Comparison of ENCODE assay signal across 10 mouse cellular contexts in genomic region chr15:95838171-95839020, GRCm38 (mm10). TPM values are rescaled to one million over a fixed set of nuclear protein-coding genes. Genes with fewer than 3 reads are reported as not detected.
A peak's percentile ranks its signal among the peaks of the same experiment; 100 is the strongest.
DNase-seq lines count a peak whose midpoint lies in the region; ATAC-seq and TF ChIP-seq lines count a peak whose summit lies in the region.
"Had no signal": no experiment of that assay in that cellular context is flagged by ENCODE, and none has a peak within 500 bp of the region (broad histone marks: within the 10 kb centered on the region; RNA-seq: fewer than 3 reads in every experiment).

No protein-coding gene starts in this region.

- WGBS in embryonic facial prominence, embryonic 15.5 days: 49% methylated on average over 11 of the region's 11 CpGs
- WGBS in small intestine, adult 2 months: 15% methylated on average over 11 of the region's 11 CpGs

- no peak for TF ChIP-seq CTCF in small intestine, adult 2 months (IDR thresholded peaks at IDR 0.05; ENCODE audit: extremely low read depth, insufficient read length, insufficient replicate concordance, low read depth, low read length)

- TF ChIP-seq POLR2A in small intestine, adult 2 months (IDR thresholded peaks at IDR 0.05; ENCODE audit: low read depth, low read length): no peak

- peaks cover 34% of the 10 kb centered on the region for H3K4me1 ChIP-seq in embryonic facial prominence, embryonic 15.5 days
- peaks cover 43% of the 10 kb centered on the region for H3K4me1 ChIP-seq in small intestine, adult 2 months (ENCODE audit: control insufficient read depth, insufficient read depth, insufficient read length, low read length)
- H3K4me1 ChIP-seq: forebrain, embryonic 13.5 days had no signal

- no peak for ATAC-seq in embryonic facial prominence, embryonic 15.5 days (ENCODE audit: insufficient number of reproducible peaks, low FRiP score, low TSS enrichment, low read depth)
- ATAC-seq: forebrain, embryonic 13.5 days had no signal

- H3K27me3 ChIP-seq in embryonic facial prominence, embryonic 15.5 days: no peaks in the 10 kb centered on the region
- no peaks in the 10 kb centered on the region for H3K27me3 ChIP-seq in small intestine, adult 2 months (ENCODE audit: control insufficient read depth, insufficient read depth, low read length)
- H3K27me3 ChIP-seq: forebrain, embryonic 13.5 days; neural tube, embryonic 15.5 days had no signal

- H3K36me3 ChIP-seq in embryonic facial prominence, embryonic 15.5 days: no peaks in the 10 kb centered on the region
- peaks cover 9% of the 10 kb centered on the region; the same call in 1 of the 2 replicates for H3K36me3 ChIP-seq in small intestine, adult 2 months (ENCODE audit: control insufficient read depth, insufficient read depth, low read length)
- H3K36me3 ChIP-seq: neural tube, embryonic 15.5 days had no signal

- DNase-seq in lung, adult 18-20 months: peak; percentile 40 to 50
- DNase-seq in lung, postnatal 4 days: no peak
- peak; percentile 75 for DNase-seq in kidney, postnatal 14 days
- DNase-seq in adrenal gland, postnatal 14 days: no peak
- no peak for DNase-seq in right cerebral cortex, adult 18-20 months
- DNase-seq in left cerebral cortex, adult 11 months (ENCODE audit: low spot score): no peak

- H3K9ac ChIP-seq in embryonic facial prominence, embryonic 15.5 days: no peak overlapping the region
- H3K9ac ChIP-seq: forebrain, embryonic 13.5 days; neural tube, embryonic 15.5 days had no signal

- H3K4me2 ChIP-seq in embryonic facial prominence, embryonic 15.5 days (replicated peaks): no peak overlapping the region
- H3K4me2 ChIP-seq: forebrain, embryonic 13.5 days; neural tube, embryonic 15.5 days had no signal

- peak overlapping the region; percentile 63; the same call in 1 of the 2 replicates for H3K27ac ChIP-seq in embryonic facial prominence, embryonic 15.5 days (replicated peaks)
- peak overlapping the region; percentile 89 for H3K27ac ChIP-seq in small intestine, adult 2 months (ENCODE audit: insufficient read depth, low read depth, low read length)
- H3K27ac ChIP-seq: forebrain, embryonic 13.5 days; neural tube, embryonic 15.5 days had no signal

- no peak overlapping the region for H3K4me3 ChIP-seq in embryonic facial prominence, embryonic 15.5 days (replicated peaks)
- H3K4me3 ChIP-seq in small intestine, adult 2 months (ENCODE audit: low read depth, low read length): no peak overlapping the region
- H3K4me3 ChIP-seq: forebrain, embryonic 13.5 days; neural tube, embryonic 15.5 days had no signal

- no peaks in the 10 kb centered on the region for H3K9me3 ChIP-seq in embryonic facial prominence, embryonic 15.5 days (replicated peaks)
- H3K9me3 ChIP-seq: forebrain, embryonic 13.5 days; neural tube, embryonic 15.5 days had no signal

RNA-seq across cellular contexts. Expression of gene Ano6, which starts 47.8 kb away (rescaled TPM):
- 50.3 and 51.5 TPM in 2 replicates for polyA plus RNA-seq in embryonic facial prominence, embryonic 15.5 days (2015; fragmentation: Nextera tagmentation; extraction: Ambion mirVana)
- polyA plus RNA-seq in small intestine, adult 2 months (2012; rRNA removed): 15.1 and 172 TPM in 2 replicates
- 57.2 and 69.4 TPM in 2 replicates for total RNA-seq in adrenal gland, postnatal 14 days (2021)

Comparison
In these comparisons a context has a peak if more than half of its experiments do, and no peak if none do; other contexts are left out.
1. DNase-seq: peak in lung, adult 18-20 months (2 of 2) and kidney, postnatal 14 days (single experiment); none in lung, postnatal 4 days (0 of 2), adrenal gland, postnatal 14 days (single experiment), right cerebral cortex, adult 18-20 months (single experiment) and left cerebral cortex, adult 11 months (single experiment).